Mouse (Mus musculus): ENCODE measurements around the gene Gdf10. TPM values are rescaled to one million over a fixed set of nuclear protein-coding genes. Genes with fewer than 3 reads are reported as not detected.
A peak's percentile ranks its signal among the peaks of the same experiment; 100 is the strongest.

The Gdf10 gene
- polyA plus RNA-seq, 2 experiments = 3.7 to 4.9 TPM

DNA sequence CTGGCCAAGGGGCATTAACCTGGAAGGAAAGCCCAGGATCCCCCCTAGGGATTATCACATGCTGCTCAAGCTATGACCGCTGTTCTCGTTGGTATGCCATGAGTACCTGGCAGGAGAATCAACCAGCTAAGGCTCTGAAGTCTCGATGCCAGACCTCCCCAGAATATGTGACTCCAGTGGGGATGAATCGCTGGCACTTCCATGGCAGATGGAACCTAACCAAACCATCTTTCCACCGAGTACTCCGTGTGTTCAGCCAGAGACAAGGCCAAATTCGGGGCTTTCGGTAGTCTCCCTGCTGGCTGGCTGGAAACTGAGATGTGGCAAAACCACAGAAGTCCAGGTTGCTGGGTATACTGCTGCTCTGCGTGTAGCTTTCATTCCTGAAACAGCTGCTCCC is 9.2 kb upstream of the Gdf10 start:
- H3K9me3 ChIP-seq (ENCODE audit: control insufficient read depth, low read length) = no peaks in the 10 kb centered on the region
- no peak overlapping the region for H3K9ac ChIP-seq (replicated peaks)
- no peak for TF ChIP-seq EP300 (IDR thresholded peaks at IDR 0.05; ENCODE audit: low read depth)
- 62% methylated on average over 9 of the region's 9 CpGs for WGBS (ENCODE audit: insufficient replicate concordance)
- no peak for DNase-seq (ENCODE audit: low read depth in 3 of 3, low spot score in 3 of 3)
- H3K36me3 ChIP-seq (replicated peaks; ENCODE audit: control insufficient read depth, insufficient read depth, low read depth) = no peaks in the 10 kb centered on the region
- ATAC-seq (ENCODE audit: insufficient read depth) = no peak
- no peak overlapping the region for H3K4me3 ChIP-seq (ENCODE audit: insufficient read depth in 1 of 2, low read depth in 2 of 2, low read length in 2 of 2)
- no peak overlapping the region for H3K4me2 ChIP-seq (ENCODE audit: low read depth)
- no peaks in the 10 kb centered on the region for H3K4me1 ChIP-seq (replicated peaks; ENCODE audit: control insufficient read depth in 2 of 2, insufficient read depth in 2 of 2, low read length in 1 of 2)
- H3K27ac ChIP-seq = no peak overlapping the region
- no peaks in the 10 kb centered on the region for H3K27me3 ChIP-seq (ENCODE audit: control insufficient read depth, insufficient read depth, low read length)

DNA sequence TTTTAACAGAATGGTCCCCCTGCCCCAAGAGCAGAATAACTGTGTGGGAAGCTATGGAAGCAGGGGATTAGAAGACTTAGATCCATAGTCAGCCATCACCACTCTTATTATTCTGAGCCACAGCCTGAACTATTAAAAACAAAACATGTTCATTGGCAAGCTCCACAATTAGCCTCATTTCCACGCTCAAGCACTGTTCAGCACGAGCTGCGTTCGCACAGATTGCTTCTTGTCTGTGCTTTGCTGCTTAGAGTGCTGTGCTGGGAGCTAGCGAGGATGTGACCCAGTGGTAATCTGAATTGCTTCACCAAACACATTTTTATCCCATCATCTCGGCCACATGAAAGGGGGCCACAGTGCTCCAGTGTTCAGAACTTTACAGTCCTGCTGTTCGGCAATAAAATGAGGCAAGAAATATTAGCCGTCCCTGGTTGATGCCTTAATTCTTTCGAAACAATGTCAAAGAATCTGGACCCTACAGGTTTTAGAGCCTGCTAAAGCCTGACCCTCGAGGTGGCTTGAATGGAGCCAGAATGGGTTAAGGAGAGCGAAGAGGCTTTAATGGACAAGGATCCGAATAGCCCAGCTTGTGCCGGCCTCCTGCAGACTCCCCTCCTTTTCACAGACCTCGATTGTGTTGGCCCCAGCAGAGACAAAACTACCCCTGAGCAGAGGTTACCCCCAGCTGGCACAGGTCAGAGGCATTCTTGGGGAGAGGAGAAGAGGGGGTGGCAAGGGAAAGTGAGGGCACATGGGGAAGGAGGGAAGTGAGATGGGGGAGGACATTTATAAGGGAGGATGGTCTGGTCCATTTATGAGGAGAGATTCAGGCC is 2.4 kb upstream of the Gdf10 start:
- Histone ChIP-seq H3K36me3 (replicated peaks; ENCODE audit: control insufficient read depth, insufficient read depth, low read depth) (no peaks in the 10 kb centered on the region), H3K4me2 (ENCODE audit: low read depth) (no peak overlapping the region), H3K27ac (no peak overlapping the region), H3K9me3 (ENCODE audit: control insufficient read depth, low read length) (no peaks in the 10 kb centered on the region), H3K4me3 (ENCODE audit: insufficient read depth in 1 of 2, low read depth in 2 of 2, low read length in 2 of 2) (no peak overlapping the region), H3K9ac (replicated peaks) (no peak overlapping the region), H3K4me1 (replicated peaks; ENCODE audit: control insufficient read depth in 2 of 2, insufficient read depth in 2 of 2, low read length in 1 of 2) (no peaks in the 10 kb centered on the region), H3K27me3 (ENCODE audit: control insufficient read depth, insufficient read depth, low read length) (peaks cover 25% of the 10 kb centered on the region)
- 42% methylated on average over 14 of the region's 14 CpGs for WGBS (ENCODE audit: insufficient replicate concordance)
- DNase-seq (ENCODE audit: low read depth in 3 of 3, low spot score in 3 of 3) = no peak
- ATAC-seq (ENCODE audit: insufficient read depth) = no peak
- TF ChIP-seq EP300 (IDR thresholded peaks at IDR 0.05; ENCODE audit: low read depth) (no peak), CTCF (IDR thresholded peaks at IDR 0.05; ENCODE audit: low read depth) (no peak)

DNA sequence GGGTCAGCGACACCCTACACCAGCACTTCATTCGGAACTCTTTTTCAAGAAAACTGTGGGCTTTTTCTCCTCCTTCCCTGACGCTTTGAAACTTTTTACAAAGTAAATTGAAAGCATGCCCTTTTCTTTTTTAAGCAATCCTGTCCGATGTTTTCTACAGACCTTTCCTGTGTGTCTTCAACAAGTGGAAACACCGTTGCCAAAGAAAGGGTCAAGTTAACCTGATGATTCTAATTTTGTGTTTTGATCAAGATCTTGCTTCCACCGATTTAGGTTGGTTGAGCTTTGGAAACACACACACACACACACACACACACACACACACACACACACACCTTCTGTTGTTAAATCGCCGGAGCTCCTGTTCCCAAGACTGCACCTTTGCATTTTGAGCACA is 618 bp upstream of the Gdf10 start:
- no peaks in the 10 kb centered on the region for H3K4me1 ChIP-seq (replicated peaks; ENCODE audit: control insufficient read depth in 2 of 2, insufficient read depth in 2 of 2, low read length in 1 of 2)
- peaks cover 25% of the 10 kb centered on the region for H3K27me3 ChIP-seq (ENCODE audit: control insufficient read depth, insufficient read depth, low read length)
- no peak overlapping the region for H3K4me2 ChIP-seq (ENCODE audit: low read depth)
- H3K9me3 ChIP-seq (ENCODE audit: control insufficient read depth, low read length) = no peaks in the 10 kb centered on the region
- no peak overlapping the region for H3K9ac ChIP-seq (replicated peaks)
- no peak overlapping the region for H3K4me3 ChIP-seq (ENCODE audit: insufficient read depth in 1 of 2, low read depth in 2 of 2, low read length in 2 of 2)
- no peaks in the 10 kb centered on the region for H3K36me3 ChIP-seq (replicated peaks; ENCODE audit: control insufficient read depth, insufficient read depth, low read depth)
- 23% methylated on average over 8 of the region's 8 CpGs for WGBS (ENCODE audit: insufficient replicate concordance)
- TF ChIP-seq EP300 (IDR thresholded peaks at IDR 0.05; ENCODE audit: low read depth) (no peak), CTCF (IDR thresholded peaks at IDR 0.05; ENCODE audit: low read depth) (no peak)
- no peak for ATAC-seq (ENCODE audit: insufficient read depth)
- DNase-seq (ENCODE audit: low read depth in 3 of 3, low spot score in 3 of 3) = no peak
- no peak overlapping the region for H3K27ac ChIP-seq

DNA sequence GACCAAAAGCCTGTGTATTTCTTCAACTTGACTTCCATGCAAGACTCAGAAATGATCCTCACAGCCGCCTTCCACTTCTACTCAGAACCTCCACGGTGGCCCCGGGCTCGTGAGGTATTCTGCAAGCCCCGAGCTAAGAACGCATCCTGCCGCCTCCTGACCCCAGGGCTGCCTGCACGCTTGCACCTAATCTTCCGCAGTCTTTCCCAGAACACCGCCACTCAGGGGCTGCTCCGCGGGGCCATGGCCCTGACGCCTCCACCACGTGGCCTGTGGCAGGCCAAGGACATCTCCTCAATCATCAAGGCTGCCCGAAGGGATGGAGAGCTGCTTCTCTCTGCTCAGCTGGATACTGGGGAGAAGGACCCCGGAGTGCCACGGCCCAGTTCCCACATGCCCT is 8.5 kb downstream of the Gdf10 start:
- DNase-seq (ENCODE audit: low read depth in 3 of 3, low spot score in 3 of 3) (no peak), ATAC-seq (ENCODE audit: insufficient read depth) (no peak)
- no peak overlapping the region for H3K9ac ChIP-seq (replicated peaks)
- H3K27ac ChIP-seq = no peak overlapping the region
- H3K4me3 ChIP-seq (ENCODE audit: insufficient read depth in 1 of 2, low read depth in 2 of 2, low read length in 2 of 2) = no peak overlapping the region
- H3K4me2 ChIP-seq (ENCODE audit: low read depth) = no peak overlapping the region
- WGBS (ENCODE audit: insufficient replicate concordance) = 41% methylated on average over 17 of the region's 17 CpGs
- TF ChIP-seq EP300 (IDR thresholded peaks at IDR 0.05; ENCODE audit: low read depth) = no peak
- no peak for TF ChIP-seq CTCF (IDR thresholded peaks at IDR 0.05; ENCODE audit: low read depth)
- H3K36me3 ChIP-seq (replicated peaks; ENCODE audit: control insufficient read depth, insufficient read depth, low read depth) = no peaks in the 10 kb centered on the region
- H3K4me1 ChIP-seq (replicated peaks; ENCODE audit: control insufficient read depth in 2 of 2, insufficient read depth in 2 of 2, low read length in 1 of 2) = no peaks in the 10 kb centered on the region
- peaks cover 6% of the 10 kb centered on the region for H3K27me3 ChIP-seq (ENCODE audit: control insufficient read depth, insufficient read depth, low read length)
- no peaks in the 10 kb centered on the region for H3K9me3 ChIP-seq (ENCODE audit: control insufficient read depth, low read length)

DNA sequence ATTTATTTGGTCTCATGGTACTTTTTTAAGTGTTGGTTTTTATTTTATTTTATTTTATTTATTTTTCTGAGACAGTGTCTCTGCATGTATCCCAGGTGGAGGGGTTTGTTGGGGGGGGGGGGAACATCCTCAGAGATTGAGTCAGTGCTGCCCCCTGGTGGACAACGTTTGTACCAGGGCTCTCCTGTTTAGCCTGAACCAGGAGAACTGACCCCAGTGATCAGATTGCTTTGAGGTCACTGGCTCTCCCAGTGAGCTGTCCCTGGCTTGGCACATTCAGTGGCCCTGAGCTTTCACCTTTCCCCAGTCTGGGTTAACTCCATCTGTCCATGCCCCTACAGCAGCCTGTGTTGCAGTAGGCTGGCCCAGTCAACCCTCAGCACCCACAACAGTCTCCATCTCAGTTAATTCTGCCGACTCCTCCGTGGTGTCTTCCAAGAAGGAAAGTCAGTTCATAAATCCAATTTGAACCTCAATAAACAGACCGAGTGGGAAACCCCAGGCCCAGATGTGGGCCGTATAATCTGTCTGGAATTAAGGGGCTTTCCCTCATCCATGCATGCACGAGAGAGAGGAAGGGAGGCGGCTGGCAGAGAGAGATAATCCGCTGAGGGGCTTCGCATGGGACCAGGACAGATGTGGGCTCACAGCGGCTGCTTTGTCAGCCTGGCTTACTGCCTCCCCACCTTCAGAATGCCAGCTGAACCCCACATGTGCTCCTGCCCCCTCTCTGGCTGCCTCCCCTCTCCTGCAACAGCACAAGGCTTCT is 9.7 kb downstream of the Gdf10 start:
- WGBS (ENCODE audit: insufficient replicate concordance) = 52% methylated on average over 10 of the region's 10 CpGs
- H3K4me2 ChIP-seq (ENCODE audit: low read depth) = no peak overlapping the region
- ATAC-seq (ENCODE audit: insufficient read depth) (no peak), DNase-seq (ENCODE audit: low read depth in 3 of 3, low spot score in 3 of 3) (no peak)
- H3K27me3 ChIP-seq (ENCODE audit: control insufficient read depth, insufficient read depth, low read length) = peaks cover 6% of the 10 kb centered on the region
- no peak overlapping the region for H3K27ac ChIP-seq
- no peak overlapping the region for H3K4me3 ChIP-seq (ENCODE audit: insufficient read depth in 1 of 2, low read depth in 2 of 2, low read length in 2 of 2)
- H3K9me3 ChIP-seq (ENCODE audit: control insufficient read depth, low read length) = no peaks in the 10 kb centered on the region
- no peaks in the 10 kb centered on the region for H3K4me1 ChIP-seq (replicated peaks; ENCODE audit: control insufficient read depth in 2 of 2, insufficient read depth in 2 of 2, low read length in 1 of 2)
- no peaks in the 10 kb centered on the region for H3K36me3 ChIP-seq (replicated peaks; ENCODE audit: control insufficient read depth, insufficient read depth, low read depth)
- no peak overlapping the region for H3K9ac ChIP-seq (replicated peaks)
- TF ChIP-seq CTCF (IDR thresholded peaks at IDR 0.05; ENCODE audit: low read depth) (peak; percentile 66), EP300 (IDR thresholded peaks at IDR 0.05; ENCODE audit: low read depth) (no peak)

Data from liver, embryonic 14.5 days (tissue).